Mouse (Mus musculus) layer of hippocampus, adult 9-11 months (tissue): ENCODE measurements around the gene Atg4a.
A peak's percentile ranks its signal among the peaks of the same experiment; 100 is the strongest.

Source experiments
- DNase-seq: peaks from one replicate; pipeline ENCODE4 v3.0.0; 2022

The Atg4a gene

DNA sequence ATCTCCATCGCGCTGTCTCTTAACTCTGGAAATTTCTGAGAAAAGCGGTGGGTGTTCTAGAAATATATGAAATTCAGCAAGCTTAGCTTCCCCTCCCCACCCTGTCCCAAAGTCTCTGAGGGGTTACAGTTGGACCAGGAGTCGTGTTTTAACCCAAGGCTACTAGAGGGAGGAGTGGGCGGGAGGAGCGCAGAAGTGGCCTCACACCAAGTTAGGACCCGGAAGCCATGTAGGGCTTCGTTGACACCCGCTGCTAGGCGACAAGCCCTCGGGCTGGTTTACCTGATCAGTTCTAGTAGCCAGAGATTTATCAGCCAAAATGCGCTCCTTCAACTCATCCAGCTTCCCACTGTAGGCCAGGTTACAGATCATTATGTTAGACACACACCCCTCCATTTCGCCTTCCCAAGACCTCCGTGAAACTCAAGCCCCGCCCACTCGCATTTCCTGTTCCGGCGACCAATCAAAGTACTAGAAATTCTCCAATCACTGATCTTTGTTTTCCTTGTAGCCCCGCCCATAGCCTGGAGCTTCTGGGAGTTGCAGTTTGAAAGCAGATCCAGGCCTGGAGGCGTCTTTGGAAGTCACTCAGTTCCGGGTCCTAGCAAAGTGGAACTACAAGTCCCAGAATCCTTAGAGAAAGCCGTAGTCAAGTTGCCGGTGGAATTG lies at the start of gene Atg4a, which contains the start of gene Psmd10:
Atg4a (plus strand) TSS at position 636 of the 669 bp plus-strand sequence.
Psmd10 (minus strand) TSS at position 457 of the 669 bp plus-strand sequence.
- DNase-seq: peak; percentile 96

DNA sequence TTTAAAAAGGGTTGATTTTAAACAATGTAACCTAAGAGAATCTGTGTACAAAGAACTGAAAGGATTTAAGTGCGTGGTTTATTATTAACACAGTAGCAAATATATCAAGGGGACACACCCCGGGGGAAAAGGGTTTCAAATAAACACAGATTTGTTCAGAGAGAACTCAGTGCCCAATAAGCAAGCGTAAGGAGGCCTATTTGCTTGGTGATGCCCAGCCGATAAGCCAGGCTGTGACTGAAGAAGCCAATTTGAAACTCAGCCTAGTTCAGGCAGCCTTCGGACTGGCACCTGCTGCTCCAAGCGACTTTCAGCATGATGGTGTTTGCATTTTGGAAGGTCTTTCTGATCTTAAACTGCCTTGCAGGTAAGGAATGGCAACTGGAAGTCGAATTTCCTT lies 49.3 kb upstream of the Atg4a start, which contains the start of gene Vsig1:
Vsig1 (plus strand) TSS at position 249 of the 400 bp plus-strand sequence.
- DNase-seq: no peak

DNA sequence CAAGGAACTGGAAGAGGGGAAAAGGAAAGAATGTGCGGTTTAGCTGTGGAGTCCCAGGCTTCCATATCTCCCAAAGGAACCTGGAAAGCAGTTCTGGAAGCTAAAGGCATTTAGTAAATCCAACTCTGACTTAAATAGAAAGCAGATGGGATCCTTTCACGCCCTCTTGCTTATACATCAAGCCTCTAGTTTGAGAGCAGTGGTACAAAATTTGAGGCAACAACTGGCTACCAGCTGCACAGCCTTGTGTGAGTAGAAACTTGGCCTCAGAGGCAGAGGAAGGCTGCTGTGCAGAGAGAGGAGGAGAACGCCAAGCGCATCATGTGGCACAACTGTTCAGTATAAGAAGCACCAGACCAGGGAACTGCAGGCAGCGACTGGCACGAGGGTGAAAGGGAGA lies 35.4 kb upstream of the Atg4a start:
- no peak for DNase-seq

DNA sequence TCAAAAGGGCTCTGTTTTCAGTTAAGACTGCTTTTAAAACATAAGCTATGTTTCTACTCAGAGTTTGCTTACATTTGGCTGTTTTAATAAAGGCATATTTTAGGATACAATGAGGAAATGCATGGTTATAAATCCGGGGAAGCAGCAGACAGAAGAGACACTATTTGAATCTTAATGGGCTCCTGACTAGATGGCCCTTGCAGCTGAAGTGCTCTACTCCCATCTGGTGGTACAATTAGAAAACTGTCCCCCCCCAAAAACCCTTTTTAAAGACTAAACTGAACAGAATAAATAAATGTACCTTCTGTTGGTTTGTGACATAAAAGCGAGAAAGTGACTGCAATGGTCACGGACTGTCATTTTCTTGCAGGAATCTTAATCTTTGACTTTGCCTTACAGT lies 24.6 kb upstream of the Atg4a start:
- no peak for DNase-seq

DNA sequence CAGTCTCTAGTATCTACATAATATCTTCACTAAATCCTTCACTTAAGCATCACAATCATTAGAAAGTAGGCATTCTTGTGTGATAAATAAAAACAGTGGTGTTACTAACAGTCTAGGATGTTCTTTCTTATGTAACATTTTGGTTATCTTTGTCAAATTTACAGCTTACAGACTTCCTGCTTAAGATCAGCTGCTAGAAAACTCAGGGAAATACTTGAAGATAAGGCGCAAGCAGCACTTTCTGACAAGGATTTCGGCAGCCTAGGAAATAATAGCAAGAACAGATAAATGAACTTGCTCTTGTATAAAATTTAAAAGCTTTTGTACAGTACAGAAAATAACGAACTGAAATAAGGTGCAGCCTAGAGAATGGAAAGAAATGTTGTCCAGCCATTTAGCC lies 23.4 kb upstream of the Atg4a start:
- DNase-seq: no peak

DNA sequence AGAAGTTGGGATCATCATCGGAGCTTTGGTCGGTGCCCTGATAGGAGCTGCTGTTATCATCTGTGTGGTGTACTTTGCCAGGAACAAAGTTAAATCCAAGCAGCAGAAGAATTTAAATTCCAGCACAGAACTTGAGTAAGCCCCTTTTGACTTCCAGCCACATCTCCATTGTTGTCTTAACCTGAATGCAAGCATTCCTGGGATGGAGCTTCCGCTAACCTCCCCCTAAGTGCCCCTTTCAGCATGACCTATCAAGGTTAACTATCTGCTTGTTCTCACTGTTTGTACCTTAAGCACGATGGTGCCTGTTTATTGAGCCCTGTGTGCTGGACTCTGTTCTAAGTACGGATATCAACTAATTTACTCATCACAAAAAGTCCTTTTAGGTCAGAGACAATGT lies 20.4 kb upstream of the Atg4a start:
- no peak for DNase-seq

DNA sequence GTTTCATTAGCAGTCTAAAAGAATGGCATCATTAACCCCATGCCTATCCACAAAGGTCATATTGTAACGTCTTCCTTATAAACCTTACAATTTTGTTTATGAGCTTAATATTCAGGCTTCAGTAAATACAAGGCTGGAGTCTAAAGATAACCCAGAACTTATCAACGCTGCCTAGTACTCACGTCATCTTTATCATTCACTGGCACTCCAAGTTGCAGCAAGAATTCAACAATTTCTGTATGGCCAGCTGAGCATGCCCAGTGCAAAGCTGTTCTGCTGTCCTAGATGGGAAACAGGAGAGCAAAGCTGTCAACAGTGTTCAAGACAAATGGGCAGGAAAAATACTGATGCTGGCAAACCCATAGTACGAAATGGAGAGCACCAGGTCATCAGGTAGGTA lies 3.1 kb upstream of the Atg4a start:
- DNase-seq: no peak

DNA sequence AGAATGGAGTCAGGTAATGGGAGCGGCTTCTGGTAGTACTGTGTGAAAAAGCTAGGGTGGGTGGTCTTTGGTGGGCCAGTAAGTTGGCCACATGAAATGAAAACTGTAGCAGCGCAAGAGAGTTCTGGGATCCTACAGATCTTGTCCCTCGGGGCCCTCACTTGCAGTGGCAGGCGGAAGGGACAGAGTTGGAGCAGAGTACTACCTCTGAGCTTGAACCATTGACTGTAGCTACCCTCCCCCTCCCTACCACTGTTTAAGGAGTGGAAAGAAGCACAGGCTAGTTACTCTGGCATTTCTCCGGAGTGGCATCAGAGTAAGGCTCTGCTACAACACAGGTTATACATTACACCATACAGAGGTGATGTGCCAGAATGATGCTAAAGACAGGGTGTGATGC lies 252 bp downstream of the Atg4a start:
- no peak for DNase-seq

DNA sequence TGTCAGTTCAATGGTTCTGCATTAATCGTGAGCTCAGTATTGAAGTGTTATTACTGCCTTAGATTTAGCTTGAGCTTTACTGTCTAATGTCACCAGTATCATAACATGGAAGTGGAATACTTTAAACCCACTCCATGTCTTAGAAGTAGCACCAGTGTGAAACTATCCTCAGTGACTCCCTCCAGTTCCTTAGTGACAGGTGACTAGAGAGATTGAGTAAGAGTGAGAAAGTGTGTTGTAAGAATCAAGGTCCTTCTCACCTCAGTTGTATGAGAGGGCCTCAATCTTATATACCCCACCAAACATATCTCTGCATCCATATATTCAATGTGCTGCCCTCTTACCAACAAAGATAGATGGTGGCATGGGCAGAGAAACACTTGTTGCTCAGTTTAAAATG lies 22.2 kb downstream of the Atg4a start:
- no peak for DNase-seq

DNA sequence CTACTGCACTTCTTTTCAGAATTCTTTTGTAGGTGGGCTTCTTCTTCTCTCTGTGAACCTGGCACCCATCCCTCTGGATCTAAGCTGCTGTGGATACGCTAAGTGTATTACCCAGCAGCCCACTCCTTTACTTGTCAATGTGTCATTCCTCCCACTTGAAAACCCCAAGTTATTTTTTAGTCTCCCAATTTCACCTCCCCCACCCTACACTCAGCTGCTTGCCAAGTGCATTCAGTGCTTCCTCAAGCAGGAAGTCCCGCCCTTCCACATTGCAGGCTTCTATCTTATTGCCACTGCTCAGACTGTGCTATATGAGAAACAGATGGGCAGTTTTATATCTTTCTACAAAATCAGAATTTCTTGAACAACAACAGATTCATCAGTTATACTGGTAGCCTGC lies 22.8 kb downstream of the Atg4a start:
- DNase-seq: peak; percentile 42

DNA sequence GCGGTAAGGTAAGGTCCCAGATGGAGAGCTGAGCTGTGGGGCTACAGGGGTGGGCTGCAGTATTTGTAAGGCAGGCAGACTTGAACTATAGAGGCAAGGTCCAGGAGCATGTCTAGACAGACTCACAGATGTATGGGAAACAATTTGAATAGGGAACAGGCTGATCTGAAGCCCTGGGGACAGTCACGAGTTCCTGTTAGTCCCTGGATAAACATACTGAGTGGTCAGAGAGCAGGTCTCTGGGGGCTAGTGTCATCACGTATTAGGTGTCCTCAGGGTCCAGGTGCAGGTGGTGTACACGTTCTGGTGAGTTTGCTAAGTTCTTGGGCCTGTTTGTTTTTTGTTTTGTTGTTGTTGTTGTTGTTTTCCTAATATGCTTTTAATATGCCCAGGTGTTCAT lies 23.5 kb downstream of the Atg4a start:
- DNase-seq: no peak

DNA sequence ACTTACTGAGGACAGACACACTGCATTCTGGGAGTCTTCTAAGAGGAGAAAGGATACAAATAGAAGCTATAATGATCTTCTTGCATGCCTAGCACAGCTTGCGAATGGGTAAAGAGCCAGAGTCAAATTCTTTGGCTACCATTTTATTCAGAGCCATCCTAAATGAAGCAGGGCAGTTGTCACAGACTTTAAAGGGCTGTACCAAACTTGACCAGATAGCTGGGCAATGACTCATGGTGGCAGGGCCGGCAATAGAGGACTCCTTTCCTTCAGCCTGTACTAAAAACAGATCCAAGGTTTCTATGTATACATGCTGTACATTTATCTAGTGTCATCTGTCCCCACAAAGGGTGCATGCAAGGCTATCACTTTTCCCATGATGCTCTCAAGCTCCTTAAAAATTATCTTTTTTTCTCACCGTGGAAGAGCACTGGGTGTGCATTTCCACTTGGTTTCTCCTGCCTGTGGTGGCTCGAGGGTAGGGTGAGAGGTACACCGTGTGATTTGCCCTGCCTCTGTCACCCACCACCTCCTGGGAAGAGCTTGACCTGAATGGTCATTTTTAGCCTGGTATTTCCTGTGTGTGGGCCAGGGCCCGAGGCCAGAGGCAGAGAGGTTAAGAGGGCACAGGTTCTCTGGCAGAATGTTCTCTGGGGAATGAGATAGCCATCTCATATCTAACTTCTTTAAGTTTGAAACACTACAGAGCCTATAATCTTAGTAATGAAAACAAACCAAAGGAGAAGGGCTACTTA lies 26.7 kb downstream of the Atg4a start:
- no peak for DNase-seq

DNA sequence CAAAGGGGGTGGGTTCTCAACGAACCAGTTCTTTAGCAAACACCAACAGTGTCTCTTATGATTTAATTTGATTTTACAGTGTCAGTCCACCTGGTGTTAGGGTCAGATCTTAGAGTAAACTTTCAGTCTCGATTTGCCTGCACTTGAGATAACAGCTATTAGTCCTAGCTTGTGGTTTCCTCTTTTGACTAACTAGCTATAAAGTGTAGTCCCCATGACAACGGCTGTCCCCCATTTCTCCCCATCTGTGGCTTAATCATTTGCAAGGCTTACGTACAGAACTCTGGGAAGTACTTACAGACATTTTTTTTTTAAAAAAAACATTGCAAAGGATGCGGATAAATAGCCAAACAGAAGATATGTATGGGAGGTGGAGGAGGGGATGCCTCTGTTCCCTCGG lies 28.1 kb downstream of the Atg4a start:
- DNase-seq: no peak

DNA sequence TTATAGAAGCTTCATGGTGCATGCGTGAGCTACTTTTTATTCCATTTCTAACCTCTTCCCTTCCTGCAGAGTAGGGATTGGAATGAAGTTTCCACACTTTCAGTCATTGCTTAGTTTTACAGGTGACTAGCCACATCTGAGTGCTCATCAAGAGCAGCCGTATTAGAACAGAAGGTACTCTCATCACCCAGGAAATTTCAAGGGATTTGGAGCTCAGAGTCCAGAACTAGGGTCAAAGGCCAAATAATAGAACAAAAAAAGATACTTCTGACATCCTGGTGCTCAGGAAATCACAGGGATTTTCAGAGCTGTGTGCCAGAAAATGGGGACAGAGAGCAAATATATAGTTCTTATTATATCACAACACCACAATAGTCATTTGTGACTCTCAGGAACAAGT lies 28.5 kb downstream of the Atg4a start:
- no peak for DNase-seq

DNA sequence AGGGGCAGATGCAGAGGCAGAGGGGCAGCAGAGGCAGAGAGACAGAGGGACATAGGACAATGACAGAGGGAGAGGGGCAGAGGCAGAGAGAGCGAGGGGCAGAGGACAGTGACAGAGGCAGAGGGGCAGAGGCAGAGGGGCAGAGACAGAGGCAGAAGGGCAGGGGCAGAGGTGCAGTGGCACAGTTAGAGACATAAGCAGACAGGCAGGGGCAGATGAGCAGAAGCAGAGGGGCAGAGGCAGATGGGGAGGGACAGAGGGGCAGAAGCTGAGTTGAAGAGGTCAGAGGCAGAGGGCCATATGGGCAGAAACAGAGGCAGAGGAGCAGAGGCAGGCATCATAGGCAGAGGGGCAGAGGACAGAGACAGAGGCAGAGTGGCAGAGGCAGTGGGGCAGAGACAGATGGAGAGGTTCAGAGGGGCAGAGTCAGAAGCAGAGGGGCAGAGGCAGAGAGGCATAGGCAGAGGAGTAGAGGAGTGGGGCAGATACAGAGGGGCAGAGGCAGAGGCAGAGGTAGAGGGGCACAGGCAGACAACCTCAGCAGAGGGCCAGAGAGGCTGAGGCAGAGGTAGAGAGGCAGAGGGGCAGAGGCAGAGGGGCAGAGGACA lies 40.3 kb downstream of the Atg4a start:
- no peak for DNase-seq

DNA sequence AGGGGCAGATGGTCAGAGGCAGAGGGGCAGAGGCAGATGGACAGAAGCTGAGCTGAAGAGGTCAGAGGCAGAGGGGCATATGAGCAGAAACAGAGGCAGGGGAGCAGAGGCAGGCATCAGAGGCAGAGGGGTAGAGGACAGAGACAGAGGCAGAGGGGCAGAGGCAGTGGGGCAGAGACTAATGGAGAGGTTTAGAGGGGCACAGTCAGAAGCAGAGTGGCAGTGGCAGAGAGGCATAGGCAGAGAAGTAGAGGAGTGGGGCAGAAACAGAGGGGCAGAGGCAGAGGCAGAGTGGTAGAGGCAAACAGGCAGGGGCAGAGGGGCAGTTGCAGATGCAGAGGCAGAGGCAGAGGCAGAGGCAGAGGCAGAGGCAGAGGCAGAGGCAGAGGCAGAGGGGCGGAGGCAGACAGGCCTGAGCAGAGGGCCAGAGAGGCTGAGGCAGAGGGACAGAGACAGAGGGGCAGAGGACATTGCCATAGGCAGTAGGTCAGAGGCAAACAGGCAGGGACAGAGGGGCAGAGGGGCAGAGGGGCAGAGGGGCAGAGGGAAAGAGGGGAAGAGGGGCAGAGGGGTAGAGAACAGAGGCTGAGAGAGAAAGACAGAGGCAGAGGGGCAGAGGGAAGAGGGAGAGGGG lies 41.3 kb downstream of the Atg4a start:
- DNase-seq: no peak

DNA sequence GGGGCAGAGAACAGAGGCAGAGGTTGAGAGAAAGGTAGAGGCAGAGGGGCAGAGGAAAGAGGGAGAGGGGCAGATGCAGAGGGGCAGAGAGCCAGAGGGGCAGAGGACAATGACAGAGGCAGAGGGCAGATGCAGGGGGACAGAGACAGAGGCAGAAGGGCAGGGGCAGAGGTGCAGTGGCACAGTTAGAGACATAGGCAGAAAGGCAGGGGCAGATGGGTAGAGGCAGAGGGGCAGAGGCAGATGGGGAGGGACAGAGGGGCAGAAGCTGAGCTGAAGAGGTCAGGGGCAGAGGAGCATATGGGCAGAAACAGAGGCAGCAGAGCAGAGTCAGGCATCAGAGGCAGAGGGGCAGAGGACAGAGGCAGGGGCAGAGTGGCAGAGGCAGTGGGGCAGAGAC lies 42.2 kb downstream of the Atg4a start:
- no peak for DNase-seq

DNA sequence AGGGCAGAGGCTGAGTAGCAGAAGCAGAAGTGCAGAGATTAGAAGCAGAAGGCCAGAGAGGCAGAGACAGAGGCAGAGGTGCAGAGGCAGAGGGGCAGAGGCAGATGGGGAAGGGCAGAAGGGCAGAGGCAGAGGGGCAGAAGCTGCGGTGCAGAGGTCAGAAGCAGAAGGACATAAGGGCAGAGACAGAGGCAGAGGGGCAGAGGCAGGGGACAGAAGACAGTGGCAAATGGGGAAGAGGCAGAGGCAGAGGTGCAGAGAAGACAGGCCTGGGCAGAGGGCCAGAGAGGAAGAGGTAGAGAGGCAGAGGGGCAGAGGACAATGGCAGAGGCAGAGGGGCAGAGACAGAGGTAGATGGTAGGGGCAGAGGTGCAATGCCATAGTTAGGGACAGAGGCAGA lies 193.0 kb downstream of the Atg4a start:
- no peak for DNase-seq

DNA sequence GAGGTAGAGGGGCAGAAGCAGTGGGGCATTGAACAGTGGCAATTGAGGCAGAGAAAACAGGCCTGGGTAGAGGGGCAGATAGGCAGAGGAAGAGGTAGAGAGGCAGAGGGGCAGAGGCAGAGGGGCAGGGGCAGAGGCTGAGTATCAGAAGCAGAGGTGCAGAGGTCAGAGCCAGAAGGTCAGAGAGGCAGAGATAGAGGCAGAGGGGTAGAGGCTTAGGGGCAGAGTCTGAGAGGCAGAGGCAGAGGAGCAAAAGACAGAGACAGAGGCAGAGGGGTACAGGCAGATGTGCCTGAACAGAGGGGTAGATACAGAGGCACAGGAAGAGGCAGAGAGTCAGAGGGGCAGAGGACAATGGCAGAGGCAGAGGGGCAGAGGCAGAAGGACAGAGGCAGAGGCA lies 193.6 kb downstream of the Atg4a start:
- no peak for DNase-seq

DNA sequence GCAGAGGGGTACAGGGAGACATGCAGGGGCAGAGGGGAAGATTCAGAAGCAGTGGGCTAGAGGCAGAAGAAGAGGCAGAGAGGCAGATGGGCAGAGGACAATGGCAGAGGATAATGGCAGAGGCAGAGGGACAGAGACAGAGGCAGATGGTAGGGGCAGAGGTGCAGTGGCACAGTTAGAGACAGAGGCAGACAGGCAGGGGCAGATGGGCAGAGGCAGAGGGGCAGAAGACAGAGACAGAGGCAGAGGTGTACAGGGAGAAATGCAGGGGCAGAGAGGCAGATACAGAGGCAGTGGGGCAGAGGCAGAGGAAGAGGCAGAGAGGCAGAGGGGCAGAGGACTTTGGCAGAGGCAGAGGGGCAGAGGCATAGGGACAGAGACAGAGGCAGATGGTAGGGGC lies 194.5 kb downstream of the Atg4a start:
- DNase-seq: no peak

DNA sequence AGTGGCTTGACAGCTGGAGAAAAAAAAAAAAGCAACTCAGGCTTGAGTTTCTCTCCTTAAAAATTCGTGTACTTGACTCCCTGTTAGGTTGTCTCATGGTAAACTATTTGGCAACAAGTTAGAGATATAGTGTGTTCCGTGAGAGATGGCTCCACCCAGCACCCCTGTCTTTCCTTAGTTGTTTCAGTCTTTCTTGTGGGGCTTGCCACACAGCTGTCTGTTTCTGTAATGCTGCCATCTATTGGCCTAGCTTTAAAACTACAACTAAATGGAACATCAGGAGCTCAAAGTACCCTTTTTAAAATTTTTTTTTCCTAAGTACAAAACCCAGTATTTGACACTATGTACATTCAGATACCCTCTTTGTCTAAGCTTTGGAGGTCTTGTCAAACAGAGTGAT lies 200.0 kb downstream of the Atg4a start:
- no peak for DNase-seq

DNA sequence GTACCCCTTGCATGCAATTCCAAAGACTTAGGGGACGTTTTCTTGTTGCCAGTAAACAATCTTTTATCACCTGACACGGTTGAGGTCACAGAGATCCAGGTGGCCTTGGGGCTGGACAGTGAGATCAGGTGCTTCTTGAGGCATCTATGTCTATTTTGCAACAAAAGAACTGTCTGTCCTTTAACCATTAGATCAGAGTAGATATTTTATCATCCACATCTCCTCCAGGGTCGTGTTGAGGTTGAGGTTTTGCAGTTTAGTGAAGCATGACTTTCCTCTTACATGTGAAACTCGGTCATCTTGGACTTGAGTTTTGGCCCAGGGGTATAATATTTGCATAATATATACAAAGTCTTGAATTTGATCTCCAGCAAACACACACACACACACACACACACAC lies 200.9 kb downstream of the Atg4a start:
- DNase-seq: no peak

DNA sequence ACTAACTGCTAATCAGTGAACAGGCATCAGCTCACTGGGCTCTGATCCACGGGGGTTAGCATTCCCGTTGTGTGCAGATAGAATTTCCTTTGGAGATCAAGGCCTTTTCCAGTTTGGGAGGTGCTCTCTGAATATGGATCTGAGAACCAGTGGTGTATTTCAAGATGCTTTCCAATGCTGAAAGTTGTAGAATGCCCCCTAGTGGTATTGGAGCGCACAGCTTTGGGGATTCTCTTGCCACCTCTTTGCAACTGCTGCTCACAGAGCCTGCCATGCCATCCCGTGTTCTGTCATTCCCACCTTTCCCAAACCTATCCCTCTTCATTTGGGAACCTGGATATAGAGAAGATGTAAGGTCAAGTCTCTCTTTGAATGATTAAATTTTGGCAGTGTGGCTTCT lies 201.5 kb downstream of the Atg4a start:
- DNase-seq: no peak

DNA sequence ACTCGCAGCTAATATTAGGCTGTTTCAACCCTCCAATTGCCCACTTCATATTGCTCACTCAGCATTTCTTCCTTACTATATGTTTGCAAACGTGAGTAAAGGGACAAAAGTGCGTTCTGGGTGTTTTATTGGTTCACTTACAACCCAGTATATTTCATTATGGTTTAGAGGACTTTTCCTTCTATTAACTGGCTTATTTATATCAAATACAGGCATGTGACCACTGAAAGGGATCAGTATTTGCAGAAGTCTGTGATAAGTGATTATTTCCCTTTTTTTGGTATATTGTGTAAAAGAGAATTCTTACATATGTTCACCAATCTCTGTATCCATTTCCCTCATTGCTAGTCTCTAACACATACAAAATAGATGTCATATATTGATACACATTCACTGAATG lies 203.7 kb downstream of the Atg4a start:
- no peak for DNase-seq
